Mouse (Mus musculus): ENCODE measurements at regions not wholly inside any gene's neighbourhood (a gene's known extent, or its start where the extent isn't known, plus 50 kb on each side); places are given as distances from the start of the nearest gene placed in this dataset.
A peak's percentile ranks its signal among the peaks of the same experiment; 100 is the strongest.

DNA sequence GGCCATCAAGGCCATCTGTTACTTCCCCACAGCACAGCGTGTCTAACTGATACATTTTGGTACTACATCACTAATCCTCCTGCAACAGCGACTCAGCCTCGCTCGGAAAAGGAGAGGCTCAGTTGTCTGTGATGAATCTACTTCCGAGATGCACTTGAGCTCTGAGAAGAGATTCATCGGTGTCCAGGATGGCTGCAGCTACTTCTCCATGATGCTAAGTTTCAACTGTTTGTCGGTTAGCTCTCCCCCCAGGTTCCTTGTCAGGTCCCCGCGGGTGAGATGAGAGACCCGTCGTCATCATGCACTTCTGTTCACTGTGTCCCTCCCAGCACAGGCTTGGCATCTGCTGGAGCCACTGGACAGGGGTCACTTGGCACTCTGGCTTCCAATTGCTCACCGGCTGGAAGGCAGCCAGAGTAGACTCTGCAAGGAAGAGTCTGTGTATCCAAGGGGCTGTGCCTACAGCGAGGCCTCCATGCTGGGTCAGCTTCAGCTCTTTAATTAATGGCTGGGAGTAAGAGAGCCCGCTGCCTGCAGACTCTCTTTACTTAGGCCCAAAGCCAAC lies 91.5 kb upstream of the Sfswap start:
- 37% methylated on average over 14 of the region's 14 CpGs for WGBS
- TF ChIP-seq CTCF (IDR thresholded peaks at IDR 0.05; ENCODE audit: low read depth) = no peak
- Histone ChIP-seq H3K27me3 (ENCODE audit: insufficient read depth, low read length) (no peaks in the 10 kb centered on the region), H3K4me1 (replicated peaks; ENCODE audit: insufficient read depth, low read length) (no peaks in the 10 kb centered on the region), H3K4me3 (replicated peaks; ENCODE audit: low read depth, low read length) (no peak overlapping the region), H3K9me3 (replicated peaks; ENCODE audit: low read length) (no peaks in the 10 kb centered on the region), H3K9ac (ENCODE audit: low read depth, low read length) (no peak overlapping the region), H3K27ac (no peak overlapping the region), H3K4me2 (ENCODE audit: low read length) (no peak overlapping the region), H3K36me3 (ENCODE audit: insufficient read depth, low read length) (no peaks in the 10 kb centered on the region)
- DNase-seq (ENCODE audit: low spot score) (peak; percentile 77), ATAC-seq (replicated peaks; ENCODE audit: low FRiP score, low read depth) (no peak)

GRCm38 (mm10) chr5:129412161-129412560 lies 88.9 kb upstream of the Sfswap start:
- H3K4me2 ChIP-seq (ENCODE audit: low read length) = no peak overlapping the region
- no peak for TF ChIP-seq CTCF (IDR thresholded peaks at IDR 0.05; ENCODE audit: low read depth)
- DNase-seq (ENCODE audit: low spot score) = no peak
- WGBS = 84% methylated on average over 6 of the region's 6 CpGs
- H3K9me3 ChIP-seq (replicated peaks; ENCODE audit: low read length) = no peaks in the 10 kb centered on the region
- no peaks in the 10 kb centered on the region; the same call in 1 of the 2 replicates for H3K4me1 ChIP-seq (replicated peaks; ENCODE audit: insufficient read depth, low read length)
- no peaks in the 10 kb centered on the region for H3K27me3 ChIP-seq (ENCODE audit: insufficient read depth, low read length)
- H3K9ac ChIP-seq (ENCODE audit: low read depth, low read length) = no peak overlapping the region
- ATAC-seq (replicated peaks; ENCODE audit: low FRiP score, low read depth) = no peak
- H3K36me3 ChIP-seq (ENCODE audit: insufficient read depth, low read length) = no peaks in the 10 kb centered on the region
- no peak overlapping the region for H3K27ac ChIP-seq
- H3K4me3 ChIP-seq (replicated peaks; ENCODE audit: low read depth, low read length) = no peak overlapping the region

GRCm38 (mm10) chr5:129414960-129415706 lies 85.9 kb upstream of the Sfswap start:
- 0 out of 2 replicates have a peak overlapping the region, but pooled peaks have one; percentile 1 for H3K4me3 ChIP-seq (replicated peaks; ENCODE audit: low read depth, low read length)
- H3K36me3 ChIP-seq (ENCODE audit: insufficient read depth, low read length) = no peaks in the 10 kb centered on the region
- no peak for TF ChIP-seq CTCF (IDR thresholded peaks at IDR 0.05; ENCODE audit: low read depth)
- 29% methylated on average over 12 of the region's 12 CpGs for WGBS
- DNase-seq (ENCODE audit: low spot score) (peak; percentile 81), ATAC-seq (replicated peaks; ENCODE audit: low FRiP score, low read depth) (0 out of 2 replicates have a peak, but pooled peaks have one; percentile 33)
- no peaks in the 10 kb centered on the region; the same call in 1 of the 2 replicates for H3K4me1 ChIP-seq (replicated peaks; ENCODE audit: insufficient read depth, low read length)
- H3K9me3 ChIP-seq (replicated peaks; ENCODE audit: low read length) = no peaks in the 10 kb centered on the region
- no peak overlapping the region for H3K9ac ChIP-seq (ENCODE audit: low read depth, low read length)
- peak overlapping the region; percentile 55 for H3K27ac ChIP-seq
- peak overlapping the region; percentile 42 for H3K4me2 ChIP-seq (ENCODE audit: low read length)
- H3K27me3 ChIP-seq (ENCODE audit: insufficient read depth, low read length) = no peaks in the 10 kb centered on the region

- Histone ChIP-seq H3K4me2 (ENCODE audit: low read length) (no peak overlapping the region), H3K36me3 (ENCODE audit: insufficient read depth, low read length) (no peaks in the 10 kb centered on the region), H3K9ac (ENCODE audit: low read depth, low read length) (no peak overlapping the region), H3K4me3 (replicated peaks; ENCODE audit: low read depth, low read length) (no peak overlapping the region), H3K4me1 (replicated peaks; ENCODE audit: insufficient read depth, low read length) (no peaks in the 10 kb centered on the region; the same call in 1 of the 2 replicates), H3K9me3 (replicated peaks; ENCODE audit: low read length) (no peaks in the 10 kb centered on the region), H3K27ac (no peak overlapping the region), H3K27me3 (ENCODE audit: insufficient read depth, low read length) (no peaks in the 10 kb centered on the region)
- ATAC-seq (replicated peaks; ENCODE audit: low FRiP score, low read depth) = no peak
- peak; percentile 78 for DNase-seq (ENCODE audit: low spot score)
- WGBS = 10% methylated on average over 3 of the region's 3 CpGs
- TF ChIP-seq CTCF (IDR thresholded peaks at IDR 0.05; ENCODE audit: low read depth) = peak; percentile 57
Measured at GRCm38 (mm10) chr5:129416425-129416824, 84.6 kb upstream of the Sfswap start.

- WGBS = 71% methylated on average over 3 of the region's 3 CpGs
- TF ChIP-seq CTCF (IDR thresholded peaks at IDR 0.05; ENCODE audit: low read depth) = no peak
- H3K27me3 ChIP-seq (ENCODE audit: insufficient read depth, low read length) = no peaks in the 10 kb centered on the region
- no peak overlapping the region for H3K9ac ChIP-seq (ENCODE audit: low read depth, low read length)
- H3K4me3 ChIP-seq (replicated peaks; ENCODE audit: low read depth, low read length) = no peak overlapping the region
- H3K9me3 ChIP-seq (replicated peaks; ENCODE audit: low read length) = no peaks in the 10 kb centered on the region
- H3K4me1 ChIP-seq (replicated peaks; ENCODE audit: insufficient read depth, low read length) = no peaks in the 10 kb centered on the region; the same call in 1 of the 2 replicates
- H3K36me3 ChIP-seq (ENCODE audit: insufficient read depth, low read length) = no peaks in the 10 kb centered on the region
- DNase-seq (ENCODE audit: low spot score) = no peak
- H3K27ac ChIP-seq = no peak overlapping the region
- no peak overlapping the region for H3K4me2 ChIP-seq (ENCODE audit: low read length)
- ATAC-seq (replicated peaks; ENCODE audit: low FRiP score, low read depth) = no peak
Measured at GRCm38 (mm10) chr5:129417516-129417915, 83.5 kb upstream of the Sfswap start.

DNA sequence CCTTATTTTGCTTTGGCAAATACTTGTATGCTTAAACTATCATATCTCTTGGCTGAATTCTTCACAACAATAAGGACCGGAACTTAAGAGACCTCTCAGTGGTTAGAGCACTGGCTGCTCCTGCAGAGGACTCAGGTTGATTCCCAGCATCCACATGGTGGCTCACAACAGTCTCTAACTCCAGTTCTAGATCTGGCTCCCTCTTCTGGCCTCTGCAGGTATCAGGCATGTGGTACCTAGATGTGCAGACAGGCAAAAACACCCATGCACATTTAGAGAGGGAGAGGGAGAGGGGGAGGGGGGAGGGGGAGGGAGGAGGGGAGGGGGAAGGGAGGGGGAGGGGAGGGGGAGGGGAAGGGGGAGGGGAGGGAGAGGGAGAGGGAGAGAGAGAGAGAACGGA lies 80.0 kb upstream of the Sfswap start:
- Histone ChIP-seq H3K4me1 (replicated peaks; ENCODE audit: insufficient read depth, low read length) (no peaks in the 10 kb centered on the region; the same call in 1 of the 2 replicates), H3K27me3 (ENCODE audit: insufficient read depth, low read length) (no peaks in the 10 kb centered on the region), H3K9ac (ENCODE audit: low read depth, low read length) (no peak overlapping the region), H3K27ac (no peak overlapping the region), H3K4me3 (replicated peaks; ENCODE audit: low read depth, low read length) (no peak overlapping the region), H3K36me3 (ENCODE audit: insufficient read depth, low read length) (no peaks in the 10 kb centered on the region), H3K9me3 (replicated peaks; ENCODE audit: low read length) (no peaks in the 10 kb centered on the region), H3K4me2 (ENCODE audit: low read length) (no peak overlapping the region)
- ATAC-seq (replicated peaks; ENCODE audit: low FRiP score, low read depth) (no peak), DNase-seq (ENCODE audit: low spot score) (no peak)
- 84% methylated on average over 2 of the region's 2 CpGs for WGBS
- TF ChIP-seq CTCF (IDR thresholded peaks at IDR 0.05; ENCODE audit: low read depth) = 0 out of 2 replicates have a peak, but pooled peaks have one; percentile 7

Measured in kidney, postnatal 0 days (tissue).